Mouse (Mus musculus) leukemia stem cell, adult 10-12 weeks (primary cell): ENCODE measurements around the gene Sema4a. TPM values are rescaled to one million over a fixed set of nuclear protein-coding genes. Genes with fewer than 3 reads are reported as not detected.

ENCODE experiments used
- polyA plus RNA-seq: library from polyadenylated mRNA; stranded (reverse); fragments of >175 nt; gene quantifications from 2 replicates; pipeline ENCODE4 v1.2.3, GENCODE M21; 2012; ENCODE audit warnings: low replicate concordance

The Sema4a gene
- polyA plus RNA-seq, result 48.8 and 91.1 TPM in 2 replicates

DNA sequence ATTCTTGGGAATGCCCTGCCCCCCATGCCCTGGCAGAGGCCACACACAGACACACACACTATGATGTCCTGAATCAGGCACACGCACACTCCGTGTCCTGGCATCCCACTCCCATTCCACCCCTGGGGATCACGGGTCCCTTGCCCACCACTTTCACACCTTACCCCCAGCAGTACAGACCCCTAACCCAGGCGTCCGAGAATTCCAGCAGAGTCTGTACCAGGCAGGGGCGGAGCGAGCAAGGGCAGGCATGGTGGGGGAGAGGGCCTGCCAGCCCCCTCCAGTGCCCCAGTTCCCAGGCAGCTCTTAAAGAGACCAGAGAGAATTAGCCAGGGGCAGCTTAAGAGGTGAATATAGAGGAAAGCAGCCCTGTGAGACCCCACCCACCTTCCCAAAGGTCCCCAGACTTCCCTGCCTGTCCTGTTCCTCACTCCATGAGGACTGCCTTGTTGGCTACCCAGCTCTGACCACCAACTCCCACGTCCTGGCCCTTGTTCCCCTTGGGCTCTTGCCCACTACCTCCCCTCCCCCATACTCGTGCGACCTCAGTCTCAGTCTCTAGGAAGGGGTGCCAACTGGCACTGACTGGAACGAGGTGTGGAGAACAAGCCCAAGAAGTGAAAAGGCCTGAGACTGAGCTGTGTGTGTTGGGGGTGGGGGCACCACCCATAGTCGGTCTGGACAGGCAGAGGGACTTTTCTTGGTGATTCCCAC lies at the start of gene Sema4a:
TSS of gene Sema4a (minus strand) at position 200 of the 714 bp plus-strand sequence.

DNA sequence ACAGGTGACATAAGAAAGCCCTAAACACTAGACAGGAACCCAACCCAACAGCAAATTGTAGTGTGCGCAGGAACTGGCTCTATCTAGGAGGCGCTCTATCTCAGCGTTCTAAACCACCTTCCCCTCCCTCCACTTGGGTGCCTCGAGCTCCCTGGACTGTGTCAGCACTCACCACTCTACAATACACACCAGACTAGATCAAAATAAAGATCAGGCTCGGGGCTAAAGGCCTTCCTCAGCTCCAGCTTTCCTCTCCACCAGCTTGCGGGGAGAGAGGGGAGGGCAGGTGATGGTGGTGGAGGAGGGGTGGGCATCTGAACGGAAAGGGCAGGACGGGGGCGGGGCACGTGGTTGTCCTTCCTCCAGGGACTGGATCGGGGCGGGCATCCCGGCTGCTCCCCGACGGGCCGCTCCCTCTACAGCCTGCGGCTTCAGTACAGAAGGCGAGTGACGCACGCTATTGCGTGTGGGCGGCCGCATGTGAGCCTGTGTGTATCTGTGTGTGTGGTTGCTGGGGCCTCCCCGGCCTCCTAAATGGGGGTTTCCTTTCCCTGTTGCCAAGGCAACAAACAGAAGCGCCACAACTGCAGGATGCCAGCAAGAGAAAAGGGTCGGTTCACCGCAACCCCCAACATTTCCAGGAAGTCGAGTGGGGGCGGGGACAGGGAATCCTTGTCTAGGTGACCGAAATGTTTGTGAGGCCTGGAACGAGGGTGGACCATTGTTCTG lies 48.9 kb upstream of the Sema4a start, which contains the start of gene Lmna:
TSS of gene Lmna (minus strand) at position 265 of the 729 bp plus-strand sequence.

GRCm38 (mm10) chr3:88424605-88425329 lies 36.2 kb downstream of the Sema4a start, which contains the start of gene Slc25a44:
TSS of gene Slc25a44 (minus strand) at chr3:88425139.

DNA sequence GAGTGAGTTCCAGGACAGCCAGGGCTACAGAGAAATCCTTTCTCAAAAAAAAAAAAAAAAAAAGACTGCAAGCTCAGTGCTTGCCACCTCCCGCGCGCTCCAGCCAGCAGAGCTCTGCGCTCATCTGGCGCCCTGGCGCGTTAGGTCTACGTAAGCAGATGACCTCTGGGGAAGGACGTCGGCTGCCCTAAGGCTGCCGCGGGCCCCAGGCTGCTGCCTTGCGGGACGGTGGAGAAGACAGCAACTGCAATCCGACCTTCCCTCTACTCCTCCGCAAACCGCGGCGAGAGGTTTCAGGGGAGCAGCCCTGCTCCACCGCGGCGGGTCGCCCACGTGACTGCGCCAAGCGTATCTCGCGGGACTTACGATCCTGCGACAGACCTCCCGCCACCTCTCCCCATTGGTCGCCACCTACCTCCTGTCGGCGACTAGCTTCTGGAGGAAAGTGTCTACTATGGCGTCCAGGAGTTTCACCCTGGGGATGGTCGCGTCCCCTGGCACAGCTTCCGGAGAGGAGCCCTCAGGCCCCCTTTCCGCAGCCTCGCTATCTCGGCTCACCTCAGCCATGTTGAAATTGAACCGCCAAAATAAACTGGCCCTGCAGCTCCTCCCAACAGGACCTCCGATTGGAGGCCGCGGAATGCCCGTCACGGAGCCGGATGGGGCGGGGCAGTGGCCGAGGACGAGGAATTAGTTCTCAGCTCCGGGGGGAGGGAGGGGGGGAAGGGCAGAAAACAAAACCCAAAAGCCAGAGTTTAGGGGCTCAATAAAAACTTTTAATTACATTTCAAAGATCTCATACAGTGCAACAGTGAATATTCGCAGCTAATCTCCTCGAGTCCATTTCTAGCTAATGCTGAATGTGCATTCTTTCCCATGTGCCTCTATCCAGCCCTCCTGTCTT lies 51.0 kb downstream of the Sema4a start, which contains the start of gene Pmf1:
TSS of gene Pmf1 (minus strand) at position 591 of the 904 bp plus-strand sequence.

Other genes with a start within 250 kb of the Sema4a start
- gene Rhbg, start 206.5 kb downstream of the Sema4a start, polyA plus RNA-seq, result 0.09 TPM in 1 of 2 replicates, not detected in the other
- not detected in 2 replicates for gene Gm38392, start 174.0 kb downstream of the Sema4a start, polyA plus RNA-seq
- gene Tsacc, start 164.2 kb downstream of the Sema4a start, polyA plus RNA-seq, result 0.58 and 0.66 TPM in 2 replicates
- gene Cct3, start 164.1 kb downstream of the Sema4a start, polyA plus RNA-seq, result 11.4 and 21.3 TPM in 2 replicates
- gene Glmp, start 136.2 kb downstream of the Sema4a start, polyA plus RNA-seq, result 14.5 and 95.1 TPM in 2 replicates
- gene Tmem79, start 125.0 kb downstream of the Sema4a start, polyA plus RNA-seq, result 0.21 and 3.1 TPM in 2 replicates
- gene Smg5, start 124.9 kb downstream of the Sema4a start, polyA plus RNA-seq, result 91.7 and 114 TPM in 2 replicates
- 0.55 and 0.57 TPM in 2 replicates for gene Paqr6, start 96.6 kb downstream of the Sema4a start, polyA plus RNA-seq
- gene Bglap3, start 88.4 kb downstream of the Sema4a start, polyA plus RNA-seq, result not detected in 2 replicates
- not detected in 2 replicates for gene Bglap2, start 82.5 kb downstream of the Sema4a start, polyA plus RNA-seq
- 0.51 TPM in 1 of 2 replicates, not detected in the other for gene Bglap, start 76.7 kb downstream of the Sema4a start, polyA plus RNA-seq
- 95.1 and 190 TPM in 2 replicates for gene Pmf1, start 50.9 kb downstream of the Sema4a start, polyA plus RNA-seq
- 4.0 and 23.4 TPM in 2 replicates for gene Slc25a44, start 36.0 kb downstream of the Sema4a start, polyA plus RNA-seq
- 591 and 773 TPM in 2 replicates for gene Lmna, start 48.8 kb upstream of the Sema4a start, polyA plus RNA-seq
- 1.4 TPM in 2 replicates for gene Mex3a, start 71.2 kb upstream of the Sema4a start, polyA plus RNA-seq
- gene Rab25, start 87.1 kb upstream of the Sema4a start, polyA plus RNA-seq, result 0.39 TPM in 1 of 2 replicates, not detected in the other
- gene Lamtor2, start 91.9 kb upstream of the Sema4a start, polyA plus RNA-seq, result 19.8 and 57.6 TPM in 2 replicates
- gene Ubqln4, start 92.6 kb upstream of the Sema4a start, polyA plus RNA-seq, result 75.8 and 121 TPM in 2 replicates
- 37.4 and 416 TPM in 2 replicates for gene Ssr2, start 114.7 kb upstream of the Sema4a start, polyA plus RNA-seq
- 143 and 295 TPM in 2 replicates for gene Arhgef2, start 144.8 kb upstream of the Sema4a start, polyA plus RNA-seq
- not detected in 2 replicates for gene Rxfp4, start 192.0 kb upstream of the Sema4a start, polyA plus RNA-seq
- 16.0 and 17.2 TPM in 2 replicates for gene Khdc4, start 224.6 kb upstream of the Sema4a start, polyA plus RNA-seq